Mouse (Mus musculus) telencephalon, adult 2 months (tissue): ENCODE measurements around the gene Agbl4.

ENCODE experiments used
- DNase-seq: peaks from one replicate; pipeline ENCODE4 v3.0.0-alpha.2; 2011; ENCODE audit warnings: low read depth, low spot score

Gene Agbl4

DNA sequence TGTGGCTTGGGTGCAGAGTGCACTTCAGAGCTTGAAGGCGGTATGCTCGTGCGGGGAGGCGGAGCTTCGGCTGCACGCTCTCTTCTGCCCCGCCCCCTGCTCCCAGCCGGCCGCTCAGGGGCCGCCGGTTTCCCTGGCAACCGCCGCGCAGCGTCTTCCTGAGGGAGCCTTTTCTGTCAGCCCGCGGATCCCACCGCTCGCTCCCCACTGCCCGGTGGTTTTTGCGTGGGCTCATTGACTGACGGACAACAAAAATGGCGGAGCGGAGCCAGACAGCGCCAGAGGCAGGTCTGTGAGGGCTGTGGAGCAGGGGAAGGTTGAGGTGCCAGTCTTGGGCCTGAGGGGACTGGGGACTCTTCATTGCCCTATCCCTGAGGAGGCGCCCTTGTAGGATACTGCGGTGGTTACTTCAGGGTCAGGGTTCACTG, at the start of gene Agbl4:
TSS of gene Agbl4 (plus strand) at position 44 of the 428 bp plus-strand sequence.
- DNase-seq: peak; percentile 40

DNA sequence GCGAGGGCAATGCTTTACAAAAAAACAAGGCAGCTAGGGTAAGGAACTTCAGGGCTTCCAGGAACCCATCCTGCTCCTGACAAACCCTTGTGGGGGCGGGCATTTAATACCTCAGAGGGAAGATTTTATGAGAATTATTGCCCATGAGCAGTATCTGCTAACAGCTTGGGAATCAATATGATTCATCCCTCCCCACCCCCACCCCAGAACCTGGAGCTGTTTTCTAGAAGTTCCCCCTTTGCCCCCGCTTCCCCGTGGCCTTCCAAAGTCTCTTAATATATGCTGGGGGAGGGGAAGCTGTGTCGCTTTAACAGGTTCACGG, 46.6 kb upstream of the Agbl4 start:
- DNase-seq: no peak

DNA sequence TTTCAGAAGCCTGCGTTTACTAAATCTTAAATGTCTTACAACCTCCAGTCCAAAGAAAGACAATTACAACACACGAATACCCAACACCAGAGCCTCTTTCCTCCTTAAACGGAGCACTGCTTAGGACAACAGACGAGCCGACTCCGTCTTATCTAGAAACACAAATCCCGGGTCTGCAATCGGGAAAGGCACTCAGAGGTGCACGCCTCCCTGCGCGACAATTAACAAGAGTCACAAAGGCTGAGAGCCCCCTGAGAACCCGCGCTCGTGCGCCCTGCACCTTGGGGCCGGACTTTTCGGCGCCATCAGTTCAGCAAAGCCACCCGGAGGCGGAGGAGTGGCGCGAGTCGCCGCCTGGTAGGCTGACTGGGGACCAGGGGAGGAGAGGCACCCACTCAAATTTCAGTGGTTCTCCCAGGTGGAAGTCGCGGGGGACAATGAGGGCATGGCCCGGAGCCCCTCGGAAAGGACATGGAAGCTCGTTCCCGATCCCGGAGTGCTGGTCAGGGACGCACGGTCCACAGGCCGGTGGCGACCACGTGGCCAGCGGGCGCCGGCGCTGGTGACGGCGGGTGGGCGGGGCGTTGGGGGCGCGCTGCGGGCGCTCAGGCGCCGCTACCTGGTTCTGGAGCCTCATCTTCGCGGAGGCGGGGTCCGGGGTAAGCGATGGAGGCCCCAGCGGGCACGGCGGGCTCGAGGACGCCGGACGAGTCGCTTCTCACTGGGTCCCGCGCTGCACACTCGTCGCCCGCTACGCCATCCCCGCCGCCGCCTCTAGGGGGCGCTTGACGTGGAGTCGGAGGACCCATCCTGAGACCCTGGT, 46.1 kb upstream of the Agbl4 start, which contains the start of gene Elavl4:
TSS of gene Elavl4 (minus strand) at position 732 of the 823 bp plus-strand sequence.
- peak; percentile 31 for DNase-seq

DNA sequence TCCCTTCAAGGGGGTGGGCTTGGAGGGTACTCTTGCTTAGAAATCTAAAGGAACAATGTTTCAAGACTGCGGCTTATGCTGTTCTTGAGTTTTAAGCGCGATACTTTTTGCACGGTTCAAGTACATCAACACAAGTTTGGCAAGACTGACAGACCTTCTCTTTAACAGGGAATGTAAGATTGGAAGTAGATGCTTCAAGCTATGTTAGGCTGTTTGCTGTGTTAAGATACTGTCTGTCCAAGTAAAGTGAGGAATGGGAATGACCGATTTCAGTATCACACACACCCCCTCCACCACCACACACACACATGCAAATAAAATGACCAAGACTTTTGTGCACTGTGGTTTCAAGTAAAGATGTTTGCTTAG, 45.5 kb upstream of the Agbl4 start:
- peak; percentile 15 for DNase-seq

DNA sequence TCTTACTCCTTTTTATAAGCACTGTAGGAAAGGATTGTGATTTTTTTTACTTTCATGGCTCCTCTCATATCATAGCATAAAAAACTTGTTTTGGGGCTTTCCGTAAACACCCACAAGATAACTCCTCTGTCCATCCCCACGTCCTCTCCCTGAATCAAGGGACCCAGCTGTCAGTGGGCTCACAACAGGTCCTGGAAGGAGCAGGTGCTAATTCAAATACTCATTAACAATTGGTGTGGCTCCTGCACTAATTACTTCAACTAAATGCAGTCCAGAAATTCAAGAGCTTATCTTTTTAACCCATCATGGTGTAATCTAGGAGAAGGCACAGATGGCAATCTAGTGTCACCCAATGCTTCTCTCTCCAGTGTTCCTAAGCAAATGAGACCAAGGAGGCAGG, 36.9 kb upstream of the Agbl4 start:
- DNase-seq: no peak

DNA sequence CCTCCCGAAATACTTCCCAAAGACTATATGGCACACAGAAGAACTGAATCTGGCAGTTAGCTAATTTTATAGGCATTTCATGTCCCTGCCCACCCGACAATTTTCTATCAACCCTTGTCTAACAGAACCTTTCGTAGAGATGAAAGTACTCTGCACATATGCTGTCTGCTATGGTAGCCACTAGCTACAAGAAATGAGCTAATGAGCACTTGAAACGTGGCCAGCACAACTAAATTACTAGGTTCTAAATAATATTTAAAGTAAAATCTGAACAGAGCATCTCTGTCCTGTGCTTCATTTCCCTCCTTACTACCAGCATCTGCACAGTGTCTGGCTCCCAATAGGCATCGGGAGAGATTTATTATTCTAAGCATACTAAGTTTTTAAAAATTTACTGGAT, 1.2 kb upstream of the Agbl4 start:
- DNase-seq: no peak

DNA sequence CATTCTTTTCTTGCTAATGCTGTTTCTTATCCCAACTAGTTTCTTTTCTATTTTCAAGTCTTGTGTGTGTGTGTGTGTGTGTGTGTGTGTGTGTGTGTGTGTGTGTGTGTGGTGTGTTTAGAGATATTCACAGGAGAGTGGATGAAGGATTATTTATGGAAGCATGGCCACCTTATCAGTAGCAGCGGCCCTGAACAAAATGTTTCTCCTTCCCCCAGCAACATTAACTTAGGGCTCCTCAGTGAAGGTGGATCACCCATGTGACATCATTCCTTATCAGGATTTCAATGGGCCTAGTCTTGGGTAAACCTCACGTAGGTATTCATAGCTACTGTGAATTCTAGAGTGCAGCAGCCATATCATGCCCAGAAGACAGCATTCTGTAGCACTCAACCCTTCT, 22.8 kb downstream of the Agbl4 start:
- no peak for DNase-seq

DNA sequence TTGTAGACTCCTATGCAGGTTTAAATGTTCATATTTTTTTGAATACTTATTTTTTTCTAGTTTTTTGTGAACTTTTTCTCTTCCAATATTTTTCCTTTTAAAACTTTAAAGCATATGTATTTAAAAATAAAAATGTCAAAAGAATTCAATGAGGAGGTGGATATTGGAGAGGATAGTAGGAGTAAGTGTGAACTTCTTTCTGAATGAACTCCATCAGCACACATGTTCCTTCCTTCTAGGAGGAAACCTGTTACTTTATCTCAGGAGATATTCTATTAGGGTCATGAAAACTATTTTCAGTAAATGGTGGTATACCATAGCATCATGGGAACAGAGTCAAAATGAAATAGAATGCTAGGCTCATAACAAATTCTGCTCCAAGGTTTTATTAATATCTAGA, 30.2 kb downstream of the Agbl4 start:
- peak; percentile 49 for DNase-seq

DNA sequence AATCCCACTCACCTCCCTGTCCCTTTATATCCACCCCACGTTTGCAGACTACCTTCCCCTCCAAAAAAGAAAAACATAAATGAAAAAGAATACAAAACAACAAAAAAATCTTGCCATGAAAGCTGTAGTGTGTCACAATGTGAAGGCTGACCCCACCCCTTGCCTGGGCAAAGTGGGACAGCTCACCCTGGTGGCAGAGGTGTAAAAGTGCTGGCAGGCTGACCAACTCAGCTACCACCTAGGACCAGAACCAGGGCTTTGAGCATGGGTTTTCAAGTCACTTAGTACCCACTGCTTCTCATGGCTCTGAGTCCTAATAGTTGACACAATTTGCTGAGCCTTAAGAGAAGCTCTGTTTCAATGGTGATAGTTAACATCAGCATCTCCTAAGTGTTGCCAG, 96.9 kb downstream of the Agbl4 start:
- no peak for DNase-seq

DNA sequence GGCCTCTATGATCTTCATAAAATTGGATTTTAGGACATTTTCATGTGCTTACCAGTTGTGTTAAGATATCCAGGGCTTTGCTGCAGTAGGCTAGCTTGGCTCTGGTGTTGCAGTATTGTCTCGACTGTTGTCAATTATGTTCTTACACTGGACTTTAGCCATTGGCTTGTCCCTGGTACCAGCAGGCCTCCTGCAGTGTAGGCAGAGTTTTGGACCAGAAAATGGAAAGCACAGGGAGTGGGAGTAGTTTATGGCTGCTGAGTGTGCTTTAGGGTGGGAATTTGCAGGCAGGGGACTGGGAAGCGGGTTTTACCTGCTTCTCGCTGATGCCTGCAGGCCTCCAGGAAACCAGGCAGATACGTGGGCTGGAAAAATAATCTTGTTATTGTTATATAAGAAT, 132.3 kb downstream of the Agbl4 start:
- peak; percentile 40 for DNase-seq

DNA sequence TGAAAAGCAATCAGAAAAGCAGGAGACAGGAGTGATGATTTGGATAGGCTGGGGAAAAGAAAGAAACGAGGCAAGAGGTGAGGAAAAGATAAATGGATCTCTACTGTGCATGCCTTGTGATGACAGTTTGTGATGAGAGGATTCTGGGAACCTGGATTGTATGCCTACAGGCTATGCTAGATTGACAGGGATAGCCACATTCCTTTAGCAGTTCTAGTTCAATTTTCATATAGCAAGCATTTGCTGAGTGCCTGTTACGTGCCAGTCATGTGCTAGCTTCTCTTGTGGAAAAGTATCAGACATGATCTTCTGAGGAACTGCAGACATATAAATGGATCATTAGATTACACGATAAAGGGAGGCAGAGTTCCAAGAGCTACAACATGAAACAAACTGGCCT, 151.8 kb downstream of the Agbl4 start:
- no peak for DNase-seq

DNA sequence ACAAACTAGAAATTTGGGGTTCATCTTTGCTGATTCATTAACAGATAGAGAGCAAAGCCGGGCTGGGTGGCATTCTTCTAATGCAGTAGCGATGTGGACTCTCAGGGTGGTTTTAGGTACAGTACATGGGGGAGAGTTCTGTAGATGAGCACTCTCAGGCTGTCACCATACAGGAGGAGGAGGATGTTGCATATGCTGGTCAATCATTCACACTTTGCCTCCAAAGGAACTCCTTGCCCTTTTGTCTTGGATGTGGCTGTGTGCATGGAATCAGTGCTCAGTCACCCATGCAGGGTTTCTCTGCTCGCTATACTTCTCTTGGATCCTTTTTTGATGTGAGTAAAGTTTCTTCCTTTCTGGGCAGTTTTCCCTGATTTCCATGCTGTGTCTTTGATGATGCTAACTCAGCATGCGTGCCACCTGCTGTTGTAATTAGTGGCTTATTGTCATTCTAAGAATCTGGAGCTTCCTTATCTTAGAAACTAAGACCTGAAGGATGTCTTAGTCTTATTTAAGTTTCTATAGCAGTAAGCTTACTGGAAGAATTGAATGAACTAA, 200.3 kb downstream of the Agbl4 start:
- peak; percentile 8 for DNase-seq

DNA sequence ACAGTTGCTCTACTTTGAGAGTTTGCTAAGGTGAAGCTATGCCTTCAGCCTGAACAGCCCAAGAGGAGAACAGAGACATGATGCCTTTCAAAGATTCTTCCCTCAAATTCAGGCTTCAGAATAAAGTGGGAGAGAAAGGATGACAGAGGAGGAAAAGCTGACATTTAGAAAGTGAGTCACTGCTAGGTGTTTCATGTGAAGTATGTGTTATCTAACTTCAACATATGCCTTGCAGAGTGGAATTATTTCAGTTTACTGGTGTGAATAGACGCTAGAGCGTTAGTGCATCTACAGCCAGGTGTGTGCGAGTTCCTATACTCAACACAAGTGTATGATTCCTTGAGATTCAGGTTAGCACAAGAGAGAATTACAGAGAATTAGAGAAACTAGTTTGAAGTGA, 244.0 kb downstream of the Agbl4 start:
- peak; percentile 32 for DNase-seq

DNA sequence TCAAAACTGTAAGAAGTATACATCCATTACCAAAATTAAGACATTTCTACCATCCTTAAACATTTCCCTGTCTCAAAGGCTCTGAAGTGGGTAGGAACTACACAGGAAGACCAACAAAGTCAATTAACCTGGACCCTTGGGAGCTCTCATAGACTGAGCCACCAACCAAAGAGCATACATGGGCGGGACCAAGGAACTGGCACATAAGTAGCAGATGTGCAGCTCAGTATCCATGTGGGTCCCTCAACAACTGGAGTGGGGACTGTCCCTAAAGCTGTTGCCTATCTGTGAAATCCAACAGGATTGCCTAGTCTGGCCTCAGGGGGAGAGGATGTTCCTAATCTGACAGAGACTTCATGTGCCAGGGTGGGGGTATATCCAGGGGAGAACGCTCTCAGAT, 265.5 kb downstream of the Agbl4 start:
- no peak for DNase-seq

DNA sequence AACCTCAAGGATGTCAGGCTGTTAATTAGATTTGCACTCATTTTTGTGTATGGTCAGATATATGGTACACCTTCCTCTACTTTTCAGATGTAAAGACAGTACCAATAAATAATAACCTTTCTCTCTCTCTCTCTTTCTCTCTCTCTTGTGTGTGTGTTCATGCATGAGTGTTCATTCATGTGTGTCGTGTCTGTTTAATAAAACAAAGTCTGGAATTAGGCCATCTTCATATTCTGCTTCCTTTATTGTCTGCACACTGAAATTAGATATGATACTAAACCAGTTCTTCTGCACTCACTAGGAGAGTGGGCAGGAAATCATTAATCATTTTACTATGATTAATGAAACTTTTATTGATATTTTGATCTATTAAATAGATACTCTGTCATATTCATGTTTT, 276.7 kb downstream of the Agbl4 start:
- DNase-seq: no peak

DNA sequence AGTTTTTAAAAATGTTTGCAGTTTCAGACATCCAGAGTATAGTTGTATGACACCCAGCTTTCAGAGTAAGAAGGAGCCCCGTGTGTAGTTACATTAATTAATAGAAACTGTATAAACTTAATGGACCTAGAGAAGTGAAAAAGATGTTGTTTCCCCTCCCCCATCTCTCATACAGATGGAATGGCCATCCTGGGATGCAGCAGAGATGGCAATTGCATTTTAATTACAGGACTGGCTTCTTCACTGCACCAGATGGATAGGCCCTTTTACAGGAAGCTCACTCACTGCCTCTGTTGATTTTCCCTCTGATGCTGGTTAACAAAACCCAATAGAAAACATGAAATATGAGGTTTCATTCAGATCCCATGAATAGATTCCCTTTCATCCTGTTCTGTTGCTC, 337.7 kb downstream of the Agbl4 start:
- no peak for DNase-seq

DNA sequence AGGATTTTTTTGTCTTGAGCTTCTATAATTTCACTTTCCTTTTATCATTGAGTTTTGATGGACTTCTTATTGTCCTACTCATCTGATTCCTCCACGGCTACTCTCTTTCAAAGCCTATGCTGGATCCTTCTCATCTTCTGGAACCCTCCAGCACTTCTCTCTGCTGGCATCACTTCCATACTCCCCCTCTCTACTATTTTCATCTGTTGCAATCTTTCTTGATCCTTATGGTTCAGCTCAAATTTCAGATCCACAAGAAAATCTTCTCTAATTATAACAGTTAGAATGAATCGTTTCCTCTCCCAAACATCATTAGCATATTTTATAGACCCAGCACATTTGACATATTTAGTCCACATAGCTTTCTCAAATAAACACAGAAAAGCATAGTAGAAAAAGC, 360.5 kb downstream of the Agbl4 start:
- peak; percentile 63 for DNase-seq

DNA sequence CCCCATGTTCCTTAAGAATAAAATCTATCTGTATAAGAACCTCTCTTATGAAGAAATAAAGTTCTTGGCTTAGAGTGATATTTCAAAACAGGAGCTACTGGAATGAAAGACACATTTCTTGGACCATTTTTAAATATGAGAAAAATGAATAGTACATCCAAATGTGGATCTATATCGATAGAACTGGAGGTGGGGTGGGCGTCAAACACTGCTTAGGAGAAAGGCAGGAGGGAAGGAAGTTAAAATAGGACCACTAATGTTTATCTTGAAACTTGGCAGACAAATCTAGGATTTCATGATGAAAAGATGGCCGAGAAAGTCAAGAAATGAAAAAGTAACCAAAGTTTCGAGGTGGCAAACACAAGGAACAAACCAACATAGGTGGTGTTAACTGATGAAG, 391.1 kb downstream of the Agbl4 start:
- DNase-seq: peak; percentile 35

DNA sequence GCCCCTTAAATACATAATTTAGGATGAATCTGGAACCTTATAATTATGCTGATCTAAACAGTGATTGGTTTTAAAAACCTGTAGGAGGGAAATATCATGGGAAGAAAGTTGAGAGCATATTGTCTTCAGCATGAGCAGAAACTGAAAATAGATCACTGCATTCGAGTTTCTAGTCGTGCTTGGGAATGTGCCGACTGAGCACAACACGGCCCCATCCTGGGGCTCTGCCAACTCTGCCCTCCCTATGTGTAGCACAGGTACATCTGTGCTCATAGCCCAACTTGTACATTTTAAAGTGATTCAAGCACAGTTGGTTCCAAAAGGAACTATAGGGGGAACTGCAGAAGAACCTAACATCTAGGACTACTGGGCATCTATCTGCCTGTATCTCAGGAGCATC, 402.4 kb downstream of the Agbl4 start:
- DNase-seq: peak; percentile 72

DNA sequence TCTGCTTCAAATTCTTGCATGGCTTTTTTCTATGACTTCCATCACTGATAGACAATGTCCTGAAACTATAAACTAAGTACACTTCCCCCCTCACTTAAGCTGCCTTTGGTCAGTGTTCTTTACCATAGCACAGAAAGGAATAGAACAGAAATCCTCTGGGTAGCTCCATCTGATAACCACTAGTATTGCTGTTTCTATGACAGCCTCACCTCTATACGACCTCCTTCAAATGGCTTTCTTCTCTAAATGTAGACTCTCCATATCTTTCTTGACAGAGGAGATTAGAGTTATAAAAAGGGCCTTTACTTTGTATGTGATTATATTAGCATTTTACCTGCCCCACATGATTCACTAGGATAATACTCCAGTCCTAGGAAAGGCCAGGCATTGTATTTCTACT, 413.5 kb downstream of the Agbl4 start:
- no peak for DNase-seq

DNA sequence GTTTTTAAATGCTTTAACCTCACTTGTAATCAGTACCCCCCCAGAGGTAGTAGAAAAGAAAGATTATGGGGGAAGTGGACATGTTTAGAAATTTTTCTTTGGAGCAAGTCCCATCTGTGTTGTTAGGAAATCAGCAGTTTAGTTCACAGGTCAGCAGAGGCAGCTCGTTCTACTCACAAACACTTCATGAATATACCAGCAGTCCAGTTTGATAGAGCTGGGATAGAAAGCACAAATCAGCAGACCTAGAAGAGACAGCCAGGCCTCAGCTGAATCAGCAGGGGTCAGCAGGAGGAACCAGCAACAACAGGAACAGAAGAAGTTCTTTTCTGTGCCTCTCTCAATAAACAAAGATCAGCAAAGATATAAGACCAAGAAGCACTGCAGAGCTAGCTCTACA, 435.3 kb downstream of the Agbl4 start:
- no peak for DNase-seq

DNA sequence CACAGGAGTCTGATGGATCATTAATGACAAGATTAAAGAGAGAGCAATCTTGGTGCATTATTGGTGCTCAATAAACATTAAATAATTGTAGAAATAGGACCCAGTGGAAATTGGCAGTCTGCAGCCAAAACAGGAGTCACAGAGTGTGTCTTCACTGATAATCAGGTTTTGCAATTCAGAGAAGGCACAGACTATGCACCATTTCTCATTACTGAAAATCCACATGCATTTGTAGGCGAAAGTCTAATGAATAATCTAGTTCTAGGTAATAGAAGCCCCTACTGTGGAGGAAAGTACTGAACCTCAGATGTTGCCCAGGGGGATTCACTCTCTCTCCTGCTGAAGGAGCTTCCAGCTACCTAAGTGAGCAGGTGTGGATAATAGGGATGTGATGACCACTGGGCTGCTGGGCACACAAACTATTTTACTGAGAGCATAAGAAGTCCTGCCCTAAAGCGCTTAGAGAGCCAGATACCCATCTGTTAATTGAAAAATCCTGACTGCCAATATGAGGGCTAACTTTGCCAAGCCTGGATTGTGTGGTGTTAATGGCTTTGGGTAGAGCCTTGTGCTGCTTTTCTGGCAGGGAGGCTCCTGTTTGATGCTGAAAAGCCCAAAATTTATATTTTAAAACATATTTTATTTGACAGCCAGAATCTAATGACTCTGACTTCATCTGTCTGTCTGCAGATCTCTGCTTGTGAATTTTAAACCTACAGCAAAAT, 482.4 kb downstream of the Agbl4 start:
- DNase-seq: no peak

DNA sequence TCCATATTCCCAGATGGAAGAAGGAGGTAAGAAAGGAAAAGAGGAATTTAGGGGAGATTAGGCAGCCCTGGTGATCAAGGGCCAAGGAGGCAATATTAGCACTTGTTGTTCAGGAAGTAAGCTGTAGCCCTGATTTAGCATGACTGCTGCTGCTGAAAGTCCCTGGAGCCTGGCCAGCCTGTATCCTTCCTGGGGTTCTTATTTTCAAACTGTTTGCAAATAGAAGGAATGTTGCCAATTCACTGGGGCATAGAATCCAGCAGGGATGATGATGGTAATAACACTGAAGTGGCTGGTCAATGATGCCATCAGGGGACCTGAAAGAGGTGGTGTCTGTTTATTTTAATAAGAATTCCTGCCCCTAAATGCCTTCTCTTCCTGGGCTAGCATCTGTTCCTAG, 518.6 kb downstream of the Agbl4 start:
- DNase-seq: peak; percentile 22
